Mouse (Mus musculus) CH12.LX (cell line): ENCODE results near the gene Dhx30. TPM values are rescaled to one million over a fixed set of nuclear protein-coding genes. Genes with fewer than 3 reads are reported as not detected.

Experiments used
- DNase-seq: peaks from one replicate; pipeline ENCODE4 v3.0.0-alpha.2; 2013; ENCODE audit errors: extremely low read depth
- H3K27ac ChIP-seq: 2 replicates; pipeline ENCODE4 v1.5.1; 2012; ENCODE audit warnings: low read depth, mild to moderate bottlenecking, control low read depth, moderate library complexity; ENCODE audit not compliant: insufficient read depth
- H3K27me3 ChIP-seq: replicated peaks from 2 replicates; pipeline ENCODE3; 2012; ENCODE audit warnings: inconsistent platforms
- H3K36me3 ChIP-seq, 2 experiments: replicated peaks in 1 of 2; 2 replicates each; pipeline versions ENCODE3 to v1.6.1; 2012; ENCODE audit warnings: inconsistent platforms in 1 of 2, low read length in 1 of 2, mild to moderate bottlenecking in 1 of 2, mixed read lengths in 1 of 2, moderate library complexity in 1 of 2; ENCODE audit not compliant: control insufficient read depth in 1 of 2, insufficient read depth in 1 of 2
- H3K4me1 ChIP-seq, 2 experiments: 2 replicates each; pipeline ENCODE4 v1.6.1; 2012; ENCODE audit warnings: inconsistent platforms in 1 of 2, moderate library complexity in 1 of 2; ENCODE audit not compliant: insufficient read depth in 2 of 2, control insufficient read depth in 1 of 2
- H3K4me2 ChIP-seq: 2 replicates; pipeline ENCODE4 v1.6.1; 2012; ENCODE audit warnings: low read depth, mild to moderate bottlenecking, control low read depth; ENCODE audit not compliant: poor library complexity, insufficient read depth, severe bottlenecking
- H3K4me3 ChIP-seq, 3 experiments: fragments of 150-350 bp in 1 of 3; sonication (generic) in 1 of 3; replicated peaks in 1 of 3; 2 replicates each; pipeline versions ENCODE3 to v1.5.1; 2011 to 2012; ENCODE audit warnings: low read depth in 2 of 3, low read length in 2 of 3, mild to moderate bottlenecking in 2 of 3, moderate library complexity in 2 of 3, control low read depth in 1 of 3, improper control_type of control experiment in 1 of 3, inconsistent platforms in 1 of 3, mixed read lengths in 1 of 3; ENCODE audit not compliant: poor library complexity in 1 of 3
- H3K79me2 ChIP-seq: replicated peaks from 2 replicates; pipeline ENCODE4 v1.6.1; 2012; ENCODE audit warnings: mild to moderate bottlenecking, moderate library complexity; ENCODE audit not compliant: control insufficient read depth, poor library complexity, insufficient read depth, severe bottlenecking; ENCODE audit errors: extremely low read depth
- H3K9ac ChIP-seq: 2 replicates; pipeline ENCODE4 v1.6.1; 2012; ENCODE audit warnings: low read depth, mild to moderate bottlenecking, control low read depth, moderate library complexity; ENCODE audit not compliant: insufficient read depth
- H3K9me3 ChIP-seq: replicated peaks from 2 replicates; pipeline ENCODE3; 2012; ENCODE audit warnings: low read length, inconsistent platforms, mixed read lengths
- CHD1 ChIP-seq: IDR thresholded peaks from 2 replicates; pipeline ENCODE4 v1.6.1; 2012; ENCODE audit warnings: low read depth, low read length, improper control_type of control experiment, inconsistent platforms
- CTCF ChIP-seq, 2 experiments: IDR thresholded peaks in 1 of 2; conservative IDR thresholded peaks in 1 of 2; 2 replicates each; pipeline ENCODE4 v1.5.1; 2011 to 2012; ENCODE audit warnings: low read depth in 2 of 2, low read length in 2 of 2, improper control_type of control experiment in 1 of 2, inconsistent platforms in 1 of 2, mild to moderate bottlenecking in 1 of 2, moderate library complexity in 1 of 2
- EP300 ChIP-seq: IDR thresholded peaks from 2 replicates; pipeline ENCODE4 v1.6.1; 2011; ENCODE audit warnings: low read length, improper control_type of control experiment
- GABPA ChIP-seq: IDR thresholded peaks from 2 replicates; pipeline ENCODE4 v1.6.1; 2012; ENCODE audit warnings: low read depth, low read length, improper control_type of control experiment, inconsistent platforms; ENCODE audit not compliant: insufficient replicate concordance
- IRF4 ChIP-seq: IDR thresholded peaks from 2 replicates; pipeline ENCODE4 v1.6.1; 2014; ENCODE audit warnings: low read depth, mild to moderate bottlenecking, inconsistent platforms, low read length, improper control_type of control experiment
- JUN ChIP-seq: IDR thresholded peaks from 2 replicates; pipeline ENCODE4 v1.6.1; 2011; ENCODE audit warnings: low read depth, mild to moderate bottlenecking, low read length, improper control_type of control experiment, moderate library complexity; ENCODE audit not compliant: insufficient read depth
- KAT2A ChIP-seq: IDR thresholded peaks from 2 replicates; pipeline ENCODE4 v1.6.1; 2012; ENCODE audit warnings: low read length, improper control_type of control experiment, inconsistent platforms; ENCODE audit not compliant: insufficient replicate concordance
- MAFK ChIP-seq: IDR thresholded peaks from 2 replicates; pipeline ENCODE4 v1.6.1; 2011; ENCODE audit warnings: low read length, improper control_type of control experiment; ENCODE audit not compliant: insufficient replicate concordance
- MAX ChIP-seq: IDR thresholded peaks from 2 replicates; pipeline ENCODE4 v1.6.1; 2011; ENCODE audit warnings: low read length, improper control_type of control experiment
- MAZ ChIP-seq: IDR thresholded peaks from 2 replicates; pipeline ENCODE4 v1.6.1; 2012; ENCODE audit warnings: low read depth, mild to moderate bottlenecking, inconsistent platforms, low read length, improper control_type of control experiment, moderate library complexity
- NELFE ChIP-seq: IDR thresholded peaks from 2 replicates; pipeline ENCODE4 v1.6.1; 2011; ENCODE audit warnings: low read depth, low read length, improper control_type of control experiment
- PAX5 ChIP-seq: IDR thresholded peaks from 2 replicates; pipeline ENCODE4 v1.6.1; 2012; ENCODE audit warnings: low read length, inconsistent platforms, mixed read lengths
- RCOR1 ChIP-seq: conservative IDR thresholded peaks from 2 replicates; pipeline ENCODE4 v1.6.1; 2012; ENCODE audit warnings: low read depth, mild to moderate bottlenecking, inconsistent platforms, low read length, improper control_type of control experiment
- SIN3A ChIP-seq: IDR thresholded peaks from 2 replicates; pipeline ENCODE4 v1.6.1; 2012; ENCODE audit warnings: low read length, improper control_type of control experiment, inconsistent platforms
- TBP ChIP-seq: conservative IDR thresholded peaks from 2 replicates; pipeline ENCODE4 v1.6.1; 2011; ENCODE audit warnings: low read depth, low read length, improper control_type of control experiment
- TCF12 ChIP-seq: IDR thresholded peaks from 2 replicates; pipeline ENCODE4 v1.6.1; 2014; ENCODE audit warnings: low read depth, mild to moderate bottlenecking, inconsistent platforms, low read length, improper control_type of control experiment
- UBTF ChIP-seq: IDR thresholded peaks from 2 replicates; pipeline ENCODE4 v1.6.1; 2012; ENCODE audit warnings: low read depth, mild to moderate bottlenecking, inconsistent platforms, low read length, improper control_type of control experiment, moderate library complexity
- USF1 ChIP-seq: IDR thresholded peaks from 2 replicates; pipeline ENCODE4 v1.6.1; 2014; ENCODE audit warnings: low read depth, mild to moderate bottlenecking, inconsistent platforms, low read length, improper control_type of control experiment
- ZC3H11A ChIP-seq: IDR thresholded peaks from 2 replicates; pipeline ENCODE4 v1.6.1; 2012; ENCODE audit warnings: low read depth, mild to moderate bottlenecking, inconsistent platforms, low read length, improper control_type of control experiment
- dilution Hi-C: fragments of 300-500 bp; cut with MboI; formaldehyde crosslinking; loops from 2 replicates; pipeline ENCODE4 v1.14.3; 2020; ENCODE audit warnings: low sequenced_read_pairs; ENCODE audit not compliant: extremely low pct_unique_long_range_greater_than_20kb, extremely low pct_ligation_motif_present
- in situ Hi-C: fragments of 300-500 bp; cut with MboI; formaldehyde crosslinking; loops from 3 replicates; pipeline ENCODE4 v1.14.3; 2019; ENCODE audit warnings: low sequenced_read_pairs, low pct_ligation_motif_present, low pct_unique_long_range_greater_than_20kb, mixed read lengths
- polyA plus RNA-seq: library from polyadenylated mRNA; unstranded; fragments of >175 nt; gene quantifications from 2 replicates; pipeline ENCODE4 v1.2.1, GENCODE M21; 2012; ENCODE audit warnings: low read depth; ENCODE audit not compliant: insufficient read length
- total RNA-seq, 2 experiments: library from RNA; depleted of rRNA; stranded (reverse); fragments of 300-350 nt in 1 of 2; fragments of >200 nt in 1 of 2; gene quantifications; 2 replicates each; pipeline ENCODE4 v1.2.3; 2012 to 2014

Gene Dhx30
- total and polyA plus RNA-seq, 3 experiments = 68.8 to 129 (median 99.3) TPM

DNA sequence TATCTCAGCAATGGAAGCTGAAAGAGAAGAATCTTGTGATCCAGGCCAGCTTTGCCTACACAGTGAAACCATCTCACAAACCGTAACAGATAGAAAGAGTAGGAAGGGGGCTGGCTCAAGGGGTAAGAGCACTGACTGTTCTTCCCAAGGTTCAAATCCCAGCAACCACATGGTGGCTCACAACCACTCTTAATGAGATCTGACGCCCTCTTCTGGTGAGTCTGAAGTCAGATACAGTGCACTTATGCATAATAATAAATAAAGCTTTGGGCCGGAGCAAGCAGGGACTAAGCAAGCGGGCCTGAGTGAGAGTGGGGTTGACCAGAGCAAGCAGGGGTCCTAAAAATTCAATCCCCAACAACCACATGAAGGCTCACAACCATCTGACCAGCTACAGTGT is 24.3 kb downstream of the Dhx30 start:
- Histone ChIP-seq H3K4me1 (no peaks in the 10 kb centered on the region), H3K9ac (no peak overlapping the region), H3K9me3 (no peaks in the 10 kb centered on the region), H3K27ac (no peak overlapping the region), H3K4me2 (no peak overlapping the region), H3K79me2 (no peaks in the 10 kb centered on the region), H3K27me3 (no peaks in the 10 kb centered on the region), H3K4me3 (no peak overlapping the region), H3K36me3 (peaks cover 70 to 83% of the 10 kb centered on the region in 2 experiments)
- dilution Hi-C loops (no loop called here), in situ Hi-C loops (no loop called here)
- no peak for DNase-seq
- TF ChIP-seq CTCF (conservative IDR thresholded peaks at IDR 0.05 in 1 of 2, IDR thresholded peaks at IDR 0.05 in 1 of 2; ENCODE audit: low read depth in 2 of 2, low read length in 2 of 2) (peak in 1 of 2 experiments; percentile 37; a peak in 2 of 4 replicates), RCOR1 (no peak)

DNA sequence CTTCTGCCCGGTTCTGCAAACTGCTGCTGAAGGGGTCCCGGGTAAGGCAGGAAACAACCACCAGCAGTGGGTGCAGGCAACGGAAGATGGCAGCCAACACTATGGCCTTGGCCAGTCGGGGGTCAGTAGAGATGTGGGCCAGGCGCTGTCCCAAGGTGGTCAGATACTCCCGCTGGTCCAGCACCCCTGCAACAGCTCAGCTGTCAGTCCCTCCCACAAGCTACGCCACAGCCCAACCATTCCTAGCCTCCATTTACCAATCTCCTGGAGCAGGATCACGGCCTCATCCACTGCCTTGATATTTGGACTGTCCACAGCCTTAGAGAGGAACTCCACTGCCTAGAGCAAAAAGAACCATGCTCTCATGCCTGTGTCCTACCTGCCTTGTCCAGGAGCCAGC is 31.9 kb downstream of the Dhx30 start:
- dilution Hi-C loops = no loop called here
- in situ Hi-C loops = no loop called here
- TF ChIP-seq CTCF (conservative IDR thresholded peaks at IDR 0.05 in 1 of 2, IDR thresholded peaks at IDR 0.05 in 1 of 2; ENCODE audit: low read depth in 2 of 2, low read length in 2 of 2) (no peak), EP300 (no peak), SIN3A (no peak), USF1 (no peak), IRF4 (no peak), MAZ (no peak), PAX5 (no peak), NELFE (no peak), TCF12 (no peak), KAT2A (no peak), UBTF (no peak), GABPA (no peak), CHD1 (no peak), JUN (no peak), ZC3H11A (no peak), MAX (no peak), MAFK (no peak), TBP (no peak)
- no peak overlapping the region for H3K4me2 ChIP-seq
- DNase-seq = no peak
- H3K9ac ChIP-seq = no peak overlapping the region
- no peak overlapping the region for H3K27ac ChIP-seq
- peaks cover 87 to 99% of the 10 kb centered on the region in 2 experiments for H3K36me3 ChIP-seq
- no peak overlapping the region for H3K4me3 ChIP-seq
- H3K79me2 ChIP-seq = no peaks in the 10 kb centered on the region
- no peaks in the 10 kb centered on the region for H3K9me3 ChIP-seq
- no peaks in the 10 kb centered on the region for H3K4me1 ChIP-seq
- no peaks in the 10 kb centered on the region for H3K27me3 ChIP-seq
